Mouse (Mus musculus) liver, postnatal 0 days (tissue): ENCODE results near the gene B3galt1.

Experiments
- CTCF ChIP-seq: sonication (generic); IDR thresholded peaks from 2 replicates; pipeline ENCODE4 v1.5.1; 2016; ENCODE audit warnings: antibody characterized with exemption, low read depth
- EP300 ChIP-seq: IDR thresholded peaks from 2 replicates; pipeline ENCODE4 v1.6.1; 2016; ENCODE audit warnings: antibody characterized with exemption, low read depth, mild to moderate bottlenecking

- TF ChIP-seq EP300 (no peak), CTCF (no peak)
Observed at GRCm38 (mm10) chr2:67797561-67797960, 231.9 kb downstream of the B3galt1 start.
